Mouse (Mus musculus) lung, postnatal 0 days (tissue): ENCODE results near the gene Atp2a2.

ENCODE experiments used
- CTCF ChIP-seq: IDR thresholded peaks from 2 replicates; pipeline ENCODE4 v1.5.1; 2016; ENCODE audit warnings: antibody characterized with exemption, mild to moderate bottlenecking
- EP300 ChIP-seq: IDR thresholded peaks from 2 replicates; pipeline ENCODE4 v1.6.1; 2016; ENCODE audit warnings: antibody characterized with exemption, mild to moderate bottlenecking, control low read depth

DNA sequence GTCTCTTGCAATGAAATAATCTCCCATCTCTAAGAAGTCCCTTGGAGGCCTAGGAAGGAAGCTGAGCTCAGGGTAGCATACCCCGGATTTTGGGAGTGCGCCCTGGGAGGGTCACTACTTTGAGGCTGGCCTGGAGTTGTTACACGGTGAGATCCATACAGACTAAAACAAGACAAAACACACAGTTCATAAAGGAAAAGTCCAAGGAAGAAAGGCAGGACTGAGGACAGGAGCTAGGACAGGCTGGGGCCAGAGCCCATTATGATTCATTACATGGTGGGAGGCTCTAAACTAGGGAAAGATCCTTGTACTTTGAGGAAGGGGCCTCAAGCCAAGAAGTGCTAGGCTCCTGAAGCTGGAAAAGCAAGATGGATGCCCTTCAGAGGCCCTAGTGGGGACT, 26.6 kb upstream of the Atp2a2 start:
- TF ChIP-seq CTCF (no peak), EP300 (no peak)
